Mouse (Mus musculus): ENCODE data around the gene 4930452B06Rik. TPM values are rescaled to one million over a fixed set of nuclear protein-coding genes. Genes with fewer than 3 reads are reported as not detected.

Gene 4930452B06Rik
- total RNA-seq (2021) = 10 to 100 TPM in 1 of 2 experiments, 1 to 10 TPM in 1; 9.4 to 10.3 TPM
- long read RNA-seq, experiment 1, partial matches to known transcripts = 3 of 13 reads
- long read RNA-seq, experiment 1, other reads (novel, unspliced or antisense) = 6 of 13 reads
- long read RNA-seq, experiment 2, partial matches to known transcripts = 2 of 7 reads
- long read RNA-seq, experiment 2, other reads (novel, unspliced or antisense) = 1 of 7 reads

DNA sequence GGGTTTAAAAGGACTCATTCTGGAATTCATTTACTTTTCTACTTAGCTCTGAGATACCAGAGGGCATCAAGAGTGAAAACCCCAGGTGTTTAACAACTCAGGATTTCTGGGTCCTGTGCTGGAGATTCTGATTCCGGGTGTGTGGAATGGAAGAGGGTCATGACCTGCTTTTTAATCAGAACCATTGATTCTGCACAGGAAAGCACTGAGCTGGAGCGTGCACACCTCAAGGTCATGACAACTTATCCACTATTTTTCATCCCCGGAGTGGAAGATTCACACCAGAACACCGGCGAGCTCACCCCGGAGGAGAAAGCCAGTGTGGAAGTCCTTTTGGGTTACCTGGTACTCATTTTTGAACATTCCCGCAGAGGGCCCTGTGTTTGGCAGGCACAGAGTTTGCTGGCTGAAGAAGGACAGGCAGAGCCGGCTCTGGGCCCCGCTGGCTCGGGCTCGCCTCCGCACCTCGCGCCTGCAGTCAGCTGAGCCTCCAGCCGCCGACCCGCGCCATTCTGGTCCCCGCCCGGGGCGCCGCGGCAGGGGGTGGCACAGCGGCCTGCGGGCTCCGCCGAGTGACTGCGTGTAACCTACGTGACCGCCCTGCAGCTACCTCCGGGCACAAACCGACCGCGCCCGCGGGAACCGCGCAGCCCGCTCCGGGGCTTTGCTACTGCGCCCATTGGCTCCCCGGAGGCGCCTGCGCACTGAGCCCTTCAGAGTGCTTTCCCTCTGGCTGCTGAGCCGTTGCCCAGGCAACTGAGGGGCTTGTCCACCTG is at the start of gene 4930452B06Rik:
4930452B06Rik (minus strand) TSS at position 605 of the 776 bp plus-strand sequence.
- H3K4me3 ChIP-seq = peak within 1 kb of the TSS; percentile 65
- intact Hi-C loops (cut with DNase I) = no loop called here
- no peak for TF ChIP-seq CTCF (IDR thresholded peaks at IDR 0.05)
- peak within 1 kb of the TSS; percentile 50 for H3K27ac ChIP-seq
- peak; percentile 78 to 79 for DNase-seq (ENCODE audit: extremely low spot score in 1 of 2, low spot score in 2 of 2)

DNA sequence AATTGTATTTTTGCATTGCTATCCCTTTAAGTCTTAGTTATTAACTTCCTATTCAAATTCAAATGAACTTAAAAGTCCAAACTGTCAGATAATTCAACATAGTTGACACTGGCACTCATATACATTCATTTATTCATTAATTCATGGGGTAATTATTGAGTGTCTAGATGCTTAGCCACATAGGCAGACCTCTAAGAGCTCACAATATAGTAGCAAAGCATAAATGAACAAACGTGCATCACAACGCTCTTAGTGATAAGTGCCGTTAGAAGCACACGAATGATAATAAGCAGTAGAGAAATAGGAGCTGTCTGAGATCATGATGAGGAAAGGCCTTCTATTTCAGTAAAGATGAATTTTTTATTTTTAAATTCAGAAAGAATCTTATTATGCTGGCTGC is 46.6 kb upstream of the 4930452B06Rik start:
- no peak for DNase-seq (ENCODE audit: extremely low spot score in 1 of 2, low spot score in 2 of 2)
- Histone ChIP-seq H3K27ac (no peak overlapping the region), H3K4me3 (no peak overlapping the region)
- intact Hi-C loops (cut with DNase I) = no loop called here
- TF ChIP-seq CTCF (IDR thresholded peaks at IDR 0.05) = no peak

DNA sequence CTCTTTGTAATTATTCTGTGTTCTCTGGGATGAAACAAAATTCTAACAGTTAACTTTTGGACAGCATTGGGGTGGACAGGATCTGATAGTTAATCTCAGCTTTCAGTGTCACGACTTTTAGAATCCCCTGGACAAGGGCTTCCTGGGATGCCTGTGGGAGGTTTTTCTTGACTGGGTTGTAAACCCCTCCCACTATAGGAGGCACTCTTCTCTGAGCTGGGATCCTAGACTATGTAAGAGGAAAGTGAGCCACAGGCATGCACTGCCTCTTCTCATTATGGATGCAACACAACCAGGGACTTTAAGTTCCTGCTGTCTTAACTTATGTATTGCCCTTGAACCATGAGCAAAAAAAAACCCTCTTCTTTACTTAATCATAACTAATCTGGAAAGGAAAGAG is 23.4 kb upstream of the 4930452B06Rik start:
- intact Hi-C loops (cut with DNase I) = no loop called here
- no peak for TF ChIP-seq CTCF (IDR thresholded peaks at IDR 0.05)

DNA sequence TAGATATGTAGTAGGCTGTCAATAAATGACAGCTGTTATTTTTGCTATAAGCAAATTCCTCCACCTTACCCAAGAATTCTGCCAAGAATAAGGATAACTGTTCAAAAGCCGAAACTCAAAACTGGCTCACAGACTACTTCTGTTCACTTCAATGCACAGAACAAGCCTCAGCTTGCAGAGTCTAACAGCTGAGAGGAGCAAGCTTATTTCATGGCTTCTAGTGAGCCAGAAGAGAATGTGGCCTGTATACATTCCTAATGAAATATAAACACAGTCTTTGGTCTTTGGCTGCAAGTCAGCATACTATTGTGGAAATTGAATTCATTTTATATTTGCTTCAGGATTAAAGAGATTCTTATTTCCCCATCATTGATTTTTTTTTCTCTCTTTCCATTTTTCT is 22.4 kb upstream of the 4930452B06Rik start:
- intact Hi-C loops (cut with DNase I) = no loop called here
- no peak for TF ChIP-seq CTCF (IDR thresholded peaks at IDR 0.05)
- Histone ChIP-seq H3K4me3 (no peak overlapping the region), H3K27ac (no peak overlapping the region)
- DNase-seq (ENCODE audit: extremely low spot score in 1 of 2, low spot score in 2 of 2) = no peak

More for the DNA sequence above, 23.4 kb upstream of the 4930452B06Rik start:
- no peak overlapping the region for H3K27ac ChIP-seq
- DNase-seq (ENCODE audit: extremely low spot score in 1 of 2, low spot score in 2 of 2) = no peak
- no peak overlapping the region for H3K4me3 ChIP-seq

DNA sequence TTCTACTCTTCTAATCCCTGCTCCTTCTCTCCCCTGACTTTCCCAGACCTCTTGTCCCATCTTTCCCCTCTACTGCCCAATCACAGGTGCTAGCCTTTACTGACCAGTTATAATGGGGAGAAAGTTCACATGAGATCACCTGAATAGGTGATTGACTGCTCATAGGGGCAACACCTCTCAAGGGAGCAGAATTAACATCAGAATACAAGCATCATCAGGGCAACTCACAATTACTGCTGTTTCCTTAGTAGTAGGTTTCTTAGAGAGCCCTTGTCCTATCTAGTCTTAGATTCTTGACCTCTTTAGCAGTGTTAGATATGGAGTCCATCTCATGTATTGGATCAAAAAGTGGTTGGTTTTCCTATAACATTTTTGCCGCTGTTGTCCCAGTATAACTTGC is 20.1 kb upstream of the 4930452B06Rik start:
- Histone ChIP-seq H3K4me3 (no peak overlapping the region), H3K27ac (no peak overlapping the region)
- DNase-seq (ENCODE audit: extremely low spot score in 1 of 2, low spot score in 2 of 2) = no peak
- no peak for TF ChIP-seq CTCF (IDR thresholded peaks at IDR 0.05)
- intact Hi-C loops (cut with DNase I) = no loop called here

DNA sequence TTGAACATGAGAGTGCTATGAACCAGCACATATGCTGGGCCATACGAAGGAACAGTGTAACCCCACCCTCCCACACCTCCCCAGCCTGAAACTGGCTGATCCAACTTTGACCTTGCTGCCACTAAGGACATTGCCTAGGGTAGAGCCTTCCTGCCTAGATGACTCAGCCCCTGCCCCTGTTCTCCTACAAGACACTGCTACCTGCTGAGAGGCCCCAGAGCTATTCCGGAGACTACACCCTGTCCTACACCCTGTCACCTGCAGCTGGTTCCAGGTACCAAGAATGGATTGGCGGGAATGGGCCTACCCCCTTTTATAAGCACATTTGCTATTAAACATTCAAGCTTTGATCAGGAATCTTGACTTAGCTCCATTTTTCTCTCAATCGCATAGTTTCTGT is 13.9 kb upstream of the 4930452B06Rik start:
- intact Hi-C loops (cut with DNase I) = no loop called here
- H3K27ac ChIP-seq = no peak overlapping the region
- no peak for TF ChIP-seq CTCF (IDR thresholded peaks at IDR 0.05)
- DNase-seq (ENCODE audit: extremely low spot score in 1 of 2, low spot score in 2 of 2) = no peak
- H3K4me3 ChIP-seq = no peak overlapping the region

DNA sequence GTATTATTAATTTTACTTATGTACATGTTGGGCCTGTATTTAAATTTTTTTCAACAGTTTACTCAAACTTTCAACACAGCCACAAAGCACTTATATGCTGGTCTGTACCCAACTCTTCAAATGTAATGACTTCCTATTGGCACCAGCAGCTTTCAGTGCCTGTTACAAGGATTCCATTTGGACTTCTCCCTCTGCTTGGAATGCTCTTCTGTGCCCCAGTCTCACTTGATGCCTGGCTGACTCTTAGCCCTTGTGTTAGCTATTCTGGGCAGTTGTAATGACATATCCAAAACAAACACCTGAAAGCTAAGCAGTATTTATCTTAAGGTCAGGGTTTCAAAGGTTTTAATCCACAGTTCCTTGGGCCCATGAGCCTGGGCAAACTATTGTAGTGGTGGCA is 5.7 kb downstream of the 4930452B06Rik start:
- Histone ChIP-seq H3K4me3 (no peak overlapping the region), H3K27ac (no peak overlapping the region)
- DNase-seq (ENCODE audit: extremely low spot score in 1 of 2, low spot score in 2 of 2) = no peak
- intact Hi-C loops (cut with DNase I) = no loop called here
- TF ChIP-seq CTCF (IDR thresholded peaks at IDR 0.05) = no peak

DNA sequence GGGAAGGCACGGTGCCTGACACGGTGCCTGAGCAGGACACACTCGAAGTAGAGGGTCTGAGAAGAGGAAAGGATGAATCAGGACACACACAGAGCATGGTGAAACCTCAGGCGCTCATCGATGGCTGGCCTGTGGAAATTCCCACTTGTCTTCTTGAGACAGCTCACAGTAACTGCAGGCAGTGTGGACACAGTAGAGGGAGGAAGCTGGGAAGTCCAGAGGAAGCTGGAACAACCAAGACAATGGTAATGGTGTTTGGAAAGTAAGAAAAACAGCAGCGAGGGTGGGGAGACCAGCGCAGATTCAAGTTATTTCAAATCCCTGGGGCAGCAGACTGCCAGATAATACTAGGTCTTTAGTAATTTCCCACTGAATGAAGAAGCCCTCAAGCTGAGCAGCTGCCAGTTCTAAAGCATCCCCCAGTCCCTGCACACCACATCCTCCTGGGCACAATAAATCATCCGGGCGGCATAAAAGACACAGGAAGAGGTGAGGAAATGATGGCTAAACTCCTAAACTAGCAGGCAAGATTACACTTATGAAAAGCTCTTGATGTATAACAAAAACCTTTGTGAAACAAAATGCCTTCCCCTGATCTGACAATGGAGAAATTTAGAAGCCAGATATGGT is 24.3 kb downstream of the 4930452B06Rik start:
- intact Hi-C loops (cut with DNase I) = no loop called here
- Histone ChIP-seq H3K27ac (no peak overlapping the region), H3K4me3 (no peak overlapping the region)
- no peak for TF ChIP-seq CTCF (IDR thresholded peaks at IDR 0.05)
- DNase-seq (ENCODE audit: extremely low spot score in 1 of 2, low spot score in 2 of 2) = no peak

DNA sequence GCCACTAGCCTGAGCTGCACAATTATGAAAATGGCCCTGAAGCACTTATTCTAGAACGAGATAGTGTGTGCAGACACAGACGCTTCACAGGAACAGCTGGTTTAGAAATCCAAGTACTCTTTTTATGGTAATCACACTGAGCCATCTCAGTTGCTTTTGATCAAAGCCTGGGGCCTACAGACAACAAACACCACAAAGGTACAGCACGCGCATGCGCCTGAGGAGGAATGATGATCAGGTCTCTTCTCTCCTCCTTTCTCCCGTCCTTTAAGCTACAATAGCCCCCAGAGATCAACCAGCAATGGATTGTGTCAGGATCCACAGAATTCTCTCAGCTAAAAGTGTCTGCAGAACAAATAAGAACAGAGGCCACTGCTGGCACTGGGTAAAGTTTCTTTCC is 33.8 kb downstream of the 4930452B06Rik start:
- intact Hi-C loops (cut with DNase I) = no loop called here
- DNase-seq (ENCODE audit: extremely low spot score in 1 of 2, low spot score in 2 of 2) = no peak
- no peak overlapping the region for H3K4me3 ChIP-seq
- TF ChIP-seq CTCF (IDR thresholded peaks at IDR 0.05) = no peak
- no peak overlapping the region for H3K27ac ChIP-seq

DNA sequence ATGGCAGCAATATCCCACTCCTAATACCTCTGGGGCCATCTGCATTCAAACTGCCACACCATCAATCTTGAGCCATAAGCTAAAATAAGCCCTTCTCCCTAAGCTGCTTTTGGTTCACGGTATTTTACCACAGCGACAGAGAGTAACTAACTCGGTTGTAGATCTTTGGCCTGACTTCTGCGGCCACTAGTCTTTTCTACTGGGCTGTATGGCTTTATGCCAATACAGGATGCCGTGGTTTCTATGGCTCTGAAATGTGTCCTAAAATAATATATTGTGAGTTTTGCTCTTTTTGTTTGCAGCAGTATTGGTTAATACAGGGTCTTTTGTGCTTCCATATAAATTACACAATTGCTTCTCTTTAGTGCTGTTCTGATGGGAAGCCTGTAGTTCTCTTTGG is 37.6 kb downstream of the 4930452B06Rik start:
- intact Hi-C loops (cut with DNase I) = no loop called here
- TF ChIP-seq CTCF (IDR thresholded peaks at IDR 0.05) = no peak
- no peak overlapping the region for H3K4me3 ChIP-seq

DNA sequence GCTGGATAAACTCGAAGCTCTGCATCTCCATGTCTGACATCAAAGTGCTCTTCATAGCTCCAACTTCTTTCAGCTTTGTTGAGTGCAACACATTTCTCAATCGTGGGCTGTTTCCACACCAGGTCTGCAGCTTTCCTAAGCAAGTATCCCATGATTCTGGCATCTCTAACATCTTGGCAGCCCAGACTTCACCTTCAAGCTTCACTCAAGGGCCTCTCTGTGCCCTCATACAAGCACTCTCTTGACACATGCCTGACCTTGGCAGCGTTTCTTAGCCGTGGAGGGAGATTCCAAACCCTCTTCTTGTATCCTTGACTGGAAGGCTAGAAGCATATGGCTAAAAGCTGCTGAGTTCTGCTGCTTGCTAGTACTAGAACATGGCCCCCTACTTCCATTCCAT is 38.6 kb downstream of the 4930452B06Rik start:
- Histone ChIP-seq H3K27ac (no peak overlapping the region), H3K4me3 (no peak overlapping the region)
- no peak for TF ChIP-seq CTCF (IDR thresholded peaks at IDR 0.05)
- DNase-seq (ENCODE audit: extremely low spot score in 1 of 2, low spot score in 2 of 2) = no peak
- intact Hi-C loops (cut with DNase I) = no loop called here

More for the DNA sequence above, 37.6 kb downstream of the 4930452B06Rik start:
- no peak overlapping the region for H3K27ac ChIP-seq
- DNase-seq (ENCODE audit: extremely low spot score in 1 of 2, low spot score in 2 of 2) = no peak

DNA sequence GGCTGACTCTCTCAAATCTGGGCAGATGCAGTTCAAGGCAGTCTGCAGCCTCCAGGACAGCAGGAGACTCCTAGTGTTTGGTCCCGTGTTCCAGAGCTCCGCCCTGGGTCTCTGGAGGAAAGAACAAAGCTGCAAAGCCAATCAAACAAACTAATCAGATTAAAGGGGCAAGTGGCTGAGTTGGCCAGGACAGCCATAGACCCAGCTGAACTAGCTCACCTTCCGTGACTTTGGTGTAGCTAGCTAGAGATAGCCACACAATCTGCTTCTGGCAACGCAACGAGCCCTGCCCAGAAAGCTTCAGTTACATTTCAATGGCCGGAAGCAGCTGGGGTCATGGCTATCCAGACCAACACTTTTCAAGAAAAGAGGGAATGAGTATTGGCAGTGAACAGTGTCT is 44.9 kb downstream of the 4930452B06Rik start:
- DNase-seq (ENCODE audit: extremely low spot score in 1 of 2, low spot score in 2 of 2) = no peak
- intact Hi-C loops (cut with DNase I) = no loop called here
- no peak overlapping the region for H3K27ac ChIP-seq
- no peak for TF ChIP-seq CTCF (IDR thresholded peaks at IDR 0.05)
- H3K4me3 ChIP-seq = no peak overlapping the region

Measured in left cerebral cortex, adult 2 months (tissue).